Mouse (Mus musculus) neural tube, embryonic 13.5 days (tissue): ENCODE results near the gene Hebp2. TPM values are rescaled to one million over a fixed set of nuclear protein-coding genes. Genes with fewer than 3 reads are reported as not detected.

Experiments
- ATAC-seq: fragments of 200-750 bp; cut with Nextera tagmentation; 2 replicates; pipeline ENCODE4 v1.8.0; 2017; ENCODE audit warnings: low read depth, mild to moderate bottlenecking, moderate TSS enrichment, moderate library complexity
- H3K27ac ChIP-seq: fragments of 300-500 bp; sonication (generic); replicated peaks from 2 replicates; pipeline ENCODE4 v1.5.1; 2015; ENCODE audit warnings: moderate library complexity, mild to moderate bottlenecking, inconsistent platforms
- H3K27me3 ChIP-seq: fragments of 300-500 bp; sonication (generic); 2 replicates; pipeline ENCODE4 v1.6.1; 2015; ENCODE audit warnings: mild to moderate bottlenecking, inconsistent platforms
- H3K36me3 ChIP-seq: fragments of 300-500 bp; sonication (generic); 2 replicates; pipeline ENCODE4 v1.6.1; 2015; ENCODE audit warnings: mild to moderate bottlenecking, inconsistent platforms
- H3K4me1 ChIP-seq: fragments of 300-500 bp; sonication (generic); replicated peaks from 2 replicates; pipeline ENCODE4 v1.6.1; 2015; ENCODE audit warnings: inconsistent platforms
- H3K4me2 ChIP-seq: fragments of 300-500 bp; sonication (generic); 2 replicates; pipeline ENCODE4 v1.6.1; 2015; ENCODE audit warnings: inconsistent platforms, mild to moderate bottlenecking, moderate library complexity
- H3K4me3 ChIP-seq: fragments of 300-500 bp; sonication (generic); 2 replicates; pipeline ENCODE4 v1.5.1; 2015; ENCODE audit warnings: mild to moderate bottlenecking, inconsistent platforms
- H3K9ac ChIP-seq: fragments of 300-500 bp; sonication (generic); 2 replicates; pipeline ENCODE4 v1.6.1; 2015; ENCODE audit warnings: moderate library complexity, mild to moderate bottlenecking, inconsistent platforms
- H3K9me3 ChIP-seq: fragments of 300-500 bp; sonication (generic); 2 replicates; pipeline ENCODE4 v1.6.1; 2016; ENCODE audit warnings: inconsistent platforms
- WGBS: fragments of 180-500 bp; shearing (Covaris S2); methylation state at CpG from one replicate; pipeline ENCODE4 v1.1.7; 2015; 5-methylcytosine and 5-hydroxymethylcytosine counted together
- polyA plus RNA-seq: library from polyadenylated mRNA; unstranded; fragments of >200 nt; fragmentation: Nextera tagmentation; extraction: Ambion mirVana; gene quantifications from 2 replicates; pipeline ENCODE4 v1.2.1, GENCODE M21; 2015

Gene Hebp2
- polyA plus RNA-seq, 1 experiment from 2014 or later, result 15.2 TPM

- H3K27ac ChIP-seq, result peak overlapping the region; percentile 54
- no peak overlapping the region for H3K4me2 ChIP-seq
- no peaks in the 10 kb centered on the region for H3K27me3 ChIP-seq
- peaks cover 39% of the 10 kb centered on the region for H3K4me1 ChIP-seq
- H3K36me3 ChIP-seq, result peaks cover 19% of the 10 kb centered on the region
- WGBS, result 9% methylated on average over 2 of the region's 2 CpGs
- H3K9ac ChIP-seq, result no peak overlapping the region
- no peak for ATAC-seq
- H3K9me3 ChIP-seq, result no peaks in the 10 kb centered on the region
- H3K4me3 ChIP-seq, result no peak overlapping the region
These were observed 37.9 kb downstream of the Hebp2 start for GRCm38 (mm10) chr10:18507869-18508473.

GRCm38 (mm10) chr10:18506501-18506946 lies 39.4 kb downstream of the Hebp2 start:
- no peak overlapping the region for H3K4me3 ChIP-seq
- no peak for ATAC-seq
- H3K27me3 ChIP-seq, result no peaks in the 10 kb centered on the region
- H3K36me3 ChIP-seq, result peaks cover 17% of the 10 kb centered on the region
- H3K4me1 ChIP-seq, result peaks cover 44% of the 10 kb centered on the region
- H3K9ac ChIP-seq, result no peak overlapping the region
- 40% methylated on average over 6 of the region's 6 CpGs for WGBS
- H3K27ac ChIP-seq, result no peak overlapping the region
- no peak overlapping the region for H3K4me2 ChIP-seq
- no peaks in the 10 kb centered on the region for H3K9me3 ChIP-seq

GRCm38 (mm10) chr10:18505690-18506089 lies 40.2 kb downstream of the Hebp2 start:
- no peak overlapping the region for H3K9ac ChIP-seq
- no peak for ATAC-seq
- peaks cover 17% of the 10 kb centered on the region for H3K36me3 ChIP-seq
- no peak overlapping the region for H3K4me3 ChIP-seq
- H3K27ac ChIP-seq, result peak overlapping the region; percentile 2; the same call in 1 of the 2 replicates
- WGBS, result 52% methylated on average over 10 of the region's 10 CpGs
- H3K4me2 ChIP-seq, result no peak overlapping the region
- H3K9me3 ChIP-seq, result no peaks in the 10 kb centered on the region
- H3K27me3 ChIP-seq, result no peaks in the 10 kb centered on the region
- peaks cover 48% of the 10 kb centered on the region for H3K4me1 ChIP-seq

GRCm38 (mm10) chr10:18501997-18502396 lies 43.9 kb downstream of the Hebp2 start:
- Histone ChIP-seq H3K36me3 (peaks cover 45% of the 10 kb centered on the region), H3K9me3 (no peaks in the 10 kb centered on the region), H3K9ac (no peak overlapping the region), H3K4me2 (no peak overlapping the region), H3K27me3 (no peaks in the 10 kb centered on the region), H3K4me3 (no peak overlapping the region), H3K27ac (no peak overlapping the region), H3K4me1 (peaks cover 32% of the 10 kb centered on the region)
- no peak for ATAC-seq
- 26% methylated on average over 3 of the region's 3 CpGs for whole genome bisulfite sequencing

- 66% methylated on average over 7 of the region's 7 CpGs for WGBS
- Histone ChIP-seq H3K4me1 (peaks cover 26% of the 10 kb centered on the region), H3K27me3 (no peaks in the 10 kb centered on the region), H3K27ac (no peak overlapping the region), H3K36me3 (peaks cover 33% of the 10 kb centered on the region), H3K4me2 (no peak overlapping the region), H3K9me3 (no peaks in the 10 kb centered on the region), H3K4me3 (no peak overlapping the region), H3K9ac (no peak overlapping the region; the same call in 1 of the 2 replicates)
- ATAC-seq, result no peak
These were observed 48.8 kb downstream of the Hebp2 start for GRCm38 (mm10) chr10:18497066-18497465.

GRCm38 (mm10) chr10:18494249-18494648 lies 51.6 kb downstream of the Hebp2 start:
- H3K4me1 ChIP-seq, result peaks cover 26% of the 10 kb centered on the region
- peaks cover 14% of the 10 kb centered on the region for H3K36me3 ChIP-seq
- H3K27me3 ChIP-seq, result no peaks in the 10 kb centered on the region
- no peaks in the 10 kb centered on the region for H3K9me3 ChIP-seq
- no peak overlapping the region for H3K4me3 ChIP-seq
- no peak overlapping the region for H3K4me2 ChIP-seq
- peak overlapping the region; percentile 39; the same call in 1 of the 2 replicates for H3K27ac ChIP-seq
- WGBS, result 47% methylated on average over 7 of the region's 7 CpGs
- no peak for ATAC-seq
- H3K9ac ChIP-seq, result no peak overlapping the region

GRCm38 (mm10) chr10:18493010-18493894 lies 52.6 kb downstream of the Hebp2 start:
- H3K36me3 ChIP-seq, result peaks cover 4% of the 10 kb centered on the region
- no peak overlapping the region for H3K9ac ChIP-seq
- no peak overlapping the region for H3K4me3 ChIP-seq
- no peaks in the 10 kb centered on the region for H3K9me3 ChIP-seq
- no peak for ATAC-seq
- no peak overlapping the region for H3K27ac ChIP-seq
- no peak overlapping the region for H3K4me2 ChIP-seq
- H3K4me1 ChIP-seq, result peaks cover 26% of the 10 kb centered on the region
- WGBS, result 91% methylated on average over 11 of the region's 11 CpGs
- no peaks in the 10 kb centered on the region for H3K27me3 ChIP-seq

GRCm38 (mm10) chr10:18491952-18492351 lies 53.9 kb downstream of the Hebp2 start:
- H3K36me3 ChIP-seq, result no peaks in the 10 kb centered on the region
- H3K4me3 ChIP-seq, result no peak overlapping the region
- peaks cover 25% of the 10 kb centered on the region for H3K4me1 ChIP-seq
- no peak overlapping the region for H3K9ac ChIP-seq
- no peak for ATAC-seq
- no peak overlapping the region for H3K4me2 ChIP-seq
- no peaks in the 10 kb centered on the region for H3K27me3 ChIP-seq
- H3K9me3 ChIP-seq, result no peaks in the 10 kb centered on the region
- no peak overlapping the region for H3K27ac ChIP-seq
- WGBS, result 87% methylated on average over 4 of the region's 4 CpGs

GRCm38 (mm10) chr10:18489936-18490335 lies 55.9 kb downstream of the Hebp2 start:
- no peak for ATAC-seq
- 89% methylated on average over 10 of the region's 10 CpGs for WGBS

More at GRCm38 (mm10) chr10:18489936-18490335, 55.9 kb downstream of the Hebp2 start:
- no peak overlapping the region for H3K4me3 ChIP-seq
- no peak overlapping the region for H3K9ac ChIP-seq
- H3K9me3 ChIP-seq, result no peaks in the 10 kb centered on the region
- peaks cover 20% of the 10 kb centered on the region for H3K4me1 ChIP-seq
- H3K27me3 ChIP-seq, result no peaks in the 10 kb centered on the region
- no peak overlapping the region for H3K27ac ChIP-seq
- H3K36me3 ChIP-seq, result no peaks in the 10 kb centered on the region
- H3K4me2 ChIP-seq, result no peak overlapping the region

Other genes with a start within 250 kb of the Hebp2 start
- 18.4 and 19.3 TPM in 2 replicates for gene Nhsl1, start 227.1 kb downstream of the Hebp2 start, polyA plus RNA-seq
- 6.5 and 6.6 TPM in 2 replicates for gene Arfgef3, start 197.9 kb upstream of the Hebp2 start, polyA plus RNA-seq
- gene Gm4922, start 240.7 kb upstream of the Hebp2 start, polyA plus RNA-seq, result 0.15 and 0.42 TPM in 2 replicates